ENCODE assay signal across 18 mouse cellular contexts in genomic region chr10:108408437-108408836, GRCm38 (mm10).
DNase-seq lines count a peak whose midpoint lies in the region; ATAC-seq lines count a peak whose summit lies in the region.
"Had no signal": no experiment of that assay in that cellular context is flagged by ENCODE, and none has a peak within 500 bp of the region (broad histone marks: within the 10 kb centered on the region; RNA-seq: fewer than 3 reads in every experiment).

No protein-coding gene starts in this region.

- peak overlapping the region; percentile 51; the same call in 1 of the 2 replicates for H3K27ac ChIP-seq in kidney, embryonic 15.5 days
- no peak overlapping the region for H3K27ac ChIP-seq in intestine, embryonic 14.5 days (ENCODE audit: low read depth)
- 0 out of 2 replicates have a peak overlapping the region, but pooled peaks have one; percentile 31 for H3K27ac ChIP-seq in liver, embryonic 12.5 days
- H3K27ac ChIP-seq in stomach, embryonic 14.5 days (ENCODE audit: low read length) = peak overlapping the region; percentile 29; the same call in 1 of the 2 replicates
- H3K27ac ChIP-seq in midbrain, embryonic 14.5 days (replicated peaks; ENCODE audit: low read depth, low read length) = no peak overlapping the region
- H3K27ac ChIP-seq: embryonic facial prominence, embryonic 10.5 days; hindbrain, embryonic 13.5 days; limb, embryonic 10.5 days had no signal

- peaks cover 18% of the 10 kb centered on the region for H3K36me3 ChIP-seq in kidney, embryonic 15.5 days
- peaks cover 13% of the 10 kb centered on the region; the same call in 1 of the 2 replicates for H3K36me3 ChIP-seq in intestine, embryonic 14.5 days (ENCODE audit: control insufficient read depth, insufficient read depth, low read length)
- peaks cover 13% of the 10 kb centered on the region for H3K36me3 ChIP-seq in liver, embryonic 12.5 days
- no peaks in the 10 kb centered on the region; the same call in 1 of the 2 replicates for H3K36me3 ChIP-seq in stomach, embryonic 14.5 days (ENCODE audit: control insufficient read depth, insufficient read depth, low read length)
- H3K36me3 ChIP-seq in midbrain, embryonic 14.5 days (ENCODE audit: control insufficient read depth, insufficient read depth, low read length) = no peaks in the 10 kb centered on the region
- H3K36me3 ChIP-seq: hindbrain, embryonic 13.5 days; limb, embryonic 10.5 days had no signal

- no peaks in the 10 kb centered on the region for H3K9me3 ChIP-seq in kidney, embryonic 15.5 days (replicated peaks)
- no peaks in the 10 kb centered on the region for H3K9me3 ChIP-seq in intestine, embryonic 14.5 days (ENCODE audit: control insufficient read depth, low read length)
- H3K9me3 ChIP-seq in liver, embryonic 12.5 days (replicated peaks) = no peaks in the 10 kb centered on the region
- H3K9me3 ChIP-seq in stomach, embryonic 14.5 days (ENCODE audit: control insufficient read depth, low read depth, low read length) = no peaks in the 10 kb centered on the region
- no peaks in the 10 kb centered on the region for H3K9me3 ChIP-seq in midbrain, embryonic 14.5 days (ENCODE audit: control insufficient read depth, low read length)
- H3K9me3 ChIP-seq: embryonic facial prominence, embryonic 10.5 days; G1E; hindbrain, embryonic 13.5 days; limb, embryonic 10.5 days had no signal

- no peak overlapping the region for H3K4me3 ChIP-seq in kidney, embryonic 15.5 days (replicated peaks)
- no peak overlapping the region for H3K4me3 ChIP-seq in intestine, embryonic 14.5 days (ENCODE audit: low read depth, low read length)
- no peak overlapping the region for H3K4me3 ChIP-seq in liver, embryonic 12.5 days
- H3K4me3 ChIP-seq in stomach, embryonic 14.5 days (ENCODE audit: low read depth, low read length) = no peak overlapping the region
- no peak overlapping the region for H3K4me3 ChIP-seq in midbrain, embryonic 14.5 days (replicated peaks; ENCODE audit: low read depth, low read length)
- H3K4me3 ChIP-seq: embryonic facial prominence, embryonic 10.5 days; hindbrain, embryonic 13.5 days; limb, embryonic 10.5 days had no signal

- no peak overlapping the region for H3K4me2 ChIP-seq in kidney, embryonic 15.5 days
- H3K4me2 ChIP-seq in intestine, embryonic 14.5 days (ENCODE audit: low read length) = no peak overlapping the region
- no peak overlapping the region for H3K4me2 ChIP-seq in liver, embryonic 12.5 days
- no peak overlapping the region for H3K4me2 ChIP-seq in stomach, embryonic 14.5 days (replicated peaks; ENCODE audit: low read depth, low read length)
- H3K4me2 ChIP-seq in midbrain, embryonic 14.5 days (ENCODE audit: low read length) = no peak overlapping the region
- H3K4me2 ChIP-seq: hindbrain, embryonic 13.5 days had no signal

- WGBS in kidney, embryonic 15.5 days = 53% methylated on average over 6 of the region's 6 CpGs
- 62% methylated on average over 6 of the region's 6 CpGs for WGBS in intestine, embryonic 14.5 days
- WGBS in liver, embryonic 12.5 days (ENCODE audit: insufficient replicate concordance) = 72% methylated on average over 6 of the region's 6 CpGs
- WGBS in stomach, embryonic 14.5 days = 55% methylated on average over 6 of the region's 6 CpGs
- 90% methylated on average over 6 of the region's 6 CpGs for WGBS in midbrain, embryonic 14.5 days

- no peaks in the 10 kb centered on the region for H3K27me3 ChIP-seq in kidney, embryonic 15.5 days
- H3K27me3 ChIP-seq in intestine, embryonic 14.5 days (replicated peaks; ENCODE audit: control insufficient read depth, insufficient read depth, low read length) = no peaks in the 10 kb centered on the region
- H3K27me3 ChIP-seq in liver, embryonic 12.5 days (replicated peaks) = no peaks in the 10 kb centered on the region
- H3K27me3 ChIP-seq in stomach, embryonic 14.5 days (ENCODE audit: control insufficient read depth, insufficient read depth, low read length) = no peaks in the 10 kb centered on the region
- H3K27me3 ChIP-seq in midbrain, embryonic 14.5 days (ENCODE audit: control insufficient read depth, insufficient read depth, low read length) = no peaks in the 10 kb centered on the region
- H3K27me3 ChIP-seq: hindbrain, embryonic 13.5 days had no signal

- ATAC-seq in kidney, embryonic 15.5 days (replicated peaks; ENCODE audit: low FRiP score) = no peak
- peak; percentile 77 for ATAC-seq in intestine, embryonic 14.5 days (replicated peaks; ENCODE audit: low FRiP score, low TSS enrichment, low read depth)
- ATAC-seq in liver, embryonic 12.5 days = no peak
- peak; percentile 25; the same call in 1 of the 2 replicates for ATAC-seq in stomach, embryonic 14.5 days (ENCODE audit: insufficient number of reproducible peaks, insufficient read depth, low FRiP score, low read depth)
- no peak for ATAC-seq in midbrain, embryonic 14.5 days (ENCODE audit: low FRiP score, low TSS enrichment)
- ATAC-seq: midbrain, embryonic 16.5 days had no signal

- DNase-seq in kidney, adult 9 months = no peak
- no peak for DNase-seq in intestine, embryonic 14.5 days (ENCODE audit: low spot score)
- no peak for DNase-seq in adipocyte (ENCODE audit: low spot score)
- no peak for DNase-seq in midbrain, embryonic 14.5 days
- DNase-seq: cerebellum, adult 9-10 months; heart, postnatal 14 days; kidney, adult 11 months; kidney, postnatal 25 days; right cerebral cortex, postnatal 14 days; thymus, postnatal 25 days had no signal

- no peak overlapping the region for H3K9ac ChIP-seq in kidney, embryonic 15.5 days
- H3K9ac ChIP-seq in intestine, embryonic 14.5 days (ENCODE audit: low read length) = no peak overlapping the region
- no peak overlapping the region for H3K9ac ChIP-seq in liver, embryonic 12.5 days
- H3K9ac ChIP-seq in stomach, embryonic 14.5 days (replicated peaks; ENCODE audit: low read depth, low read length) = no peak overlapping the region
- H3K9ac ChIP-seq in midbrain, embryonic 14.5 days (replicated peaks; ENCODE audit: low read length) = no peak overlapping the region
- H3K9ac ChIP-seq: hindbrain, embryonic 13.5 days had no signal

- peaks cover 39% of the 10 kb centered on the region for H3K4me1 ChIP-seq in kidney, embryonic 15.5 days
- H3K4me1 ChIP-seq in intestine, embryonic 14.5 days (replicated peaks; ENCODE audit: control insufficient read depth, insufficient read depth, low read length) = 0 out of 2 replicates have a peak, but pooled peaks cover 10% of the 10 kb centered on the region
- H3K4me1 ChIP-seq in liver, embryonic 12.5 days = peaks cover 8% of the 10 kb centered on the region; the same call in 1 of the 2 replicates
- H3K4me1 ChIP-seq in stomach, embryonic 14.5 days (ENCODE audit: control insufficient read depth, insufficient read depth, low read length) = peaks cover 16% of the 10 kb centered on the region; the same call in 1 of the 2 replicates
- no peaks in the 10 kb centered on the region for H3K4me1 ChIP-seq in midbrain, embryonic 14.5 days (ENCODE audit: control insufficient read depth, insufficient read depth, low read length)

Comparison
In these comparisons a context has a peak if more than half of its experiments do, and no peak if none do; other contexts are left out.
1. ATAC-seq: peak in intestine, embryonic 14.5 days (single experiment) and stomach, embryonic 14.5 days (single experiment); none in kidney, embryonic 15.5 days (single experiment), liver, embryonic 12.5 days (single experiment) and midbrain, embryonic 14.5 days (single experiment).
2. H3K27ac ChIP-seq: peak in kidney, embryonic 15.5 days (single experiment), liver, embryonic 12.5 days (single experiment) and stomach, embryonic 14.5 days (single experiment); none in intestine, embryonic 14.5 days (single experiment) and midbrain, embryonic 14.5 days (single experiment).